Mouse (Mus musculus): Measurements from ENCODE around the gene Hrnr. TPM values are rescaled to one million over a fixed set of nuclear protein-coding genes. Genes with fewer than 3 reads are reported as not detected.

Hrnr gene
- not detected in 2 replicates for polyA plus RNA-seq (2015; fragmentation: Nextera tagmentation; extraction: Ambion mirVana)

- 90% methylated on average over 2 of the region's 2 CpGs for WGBS
- no peaks in the 10 kb centered on the region for H3K4me1 ChIP-seq (replicated peaks)
- H3K9me3 ChIP-seq = no peaks in the 10 kb centered on the region
- H3K9ac ChIP-seq (replicated peaks) = no peak within 1 kb of the TSS
- H3K36me3 ChIP-seq = no peaks in the 10 kb centered on the region
- H3K27ac ChIP-seq = no peak within 1 kb of the TSS
- no peak for ATAC-seq
- H3K4me2 ChIP-seq (replicated peaks) = no peak within 1 kb of the TSS
- H3K27me3 ChIP-seq = no peaks in the 10 kb centered on the region
- H3K4me3 ChIP-seq (replicated peaks) = no peak within 1 kb of the TSS
Observed at GRCm38 (mm10) chr3:93319449-93319848, at the start of gene Hrnr. Hrnr (plus strand) TSS chr3:93319749.

- no peak within 1 kb of the TSS for H3K4me2 ChIP-seq (replicated peaks)
- H3K9me3 ChIP-seq = no peaks in the 10 kb centered on the region
- H3K4me1 ChIP-seq (replicated peaks) = no peaks in the 10 kb centered on the region
- H3K9ac ChIP-seq (replicated peaks) = no peak within 1 kb of the TSS
- H3K36me3 ChIP-seq = no peaks in the 10 kb centered on the region
- H3K27me3 ChIP-seq = no peaks in the 10 kb centered on the region
- WGBS = 85% methylated on average over 2 of the region's 2 CpGs
- no peak for ATAC-seq
- H3K27ac ChIP-seq = no peak within 1 kb of the TSS
- H3K4me3 ChIP-seq (replicated peaks) = no peak within 1 kb of the TSS
Observed at GRCm38 (mm10) chr3:93273223-93273622, 46.3 kb upstream of the Hrnr start, which contains the start of gene Flg. Flg (plus strand) TSS chr3:93273523.

DNA sequence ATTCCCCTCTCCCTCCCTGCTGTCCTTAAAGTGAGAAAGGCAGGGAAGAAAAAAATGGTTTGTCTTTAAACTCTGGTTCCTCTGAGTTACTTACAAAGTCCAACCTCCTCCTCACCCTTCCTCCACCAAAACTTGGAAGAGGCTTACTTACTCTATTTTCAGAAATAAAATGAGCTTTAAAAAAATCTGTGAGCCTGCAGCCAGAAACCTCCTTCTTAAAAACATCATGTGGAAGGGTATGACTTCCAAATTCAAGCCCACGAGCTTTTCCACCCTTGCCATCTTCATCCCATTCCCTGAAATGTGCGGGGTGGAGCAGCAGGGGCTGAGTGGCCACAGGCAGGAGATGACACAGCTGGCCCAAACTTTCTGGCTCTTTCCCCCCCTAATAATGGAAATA is 22.0 kb upstream of the Hrnr start:
- ATAC-seq = no peak
- Histone ChIP-seq H3K4me2 (replicated peaks) (no peak overlapping the region), H3K9ac (replicated peaks) (no peak overlapping the region), H3K27me3 (no peaks in the 10 kb centered on the region), H3K4me1 (replicated peaks) (no peaks in the 10 kb centered on the region), H3K4me3 (replicated peaks) (no peak overlapping the region), H3K9me3 (no peaks in the 10 kb centered on the region), H3K27ac (no peak overlapping the region), H3K36me3 (no peaks in the 10 kb centered on the region)
- WGBS = 85% methylated on average over 2 of the region's 2 CpGs

DNA sequence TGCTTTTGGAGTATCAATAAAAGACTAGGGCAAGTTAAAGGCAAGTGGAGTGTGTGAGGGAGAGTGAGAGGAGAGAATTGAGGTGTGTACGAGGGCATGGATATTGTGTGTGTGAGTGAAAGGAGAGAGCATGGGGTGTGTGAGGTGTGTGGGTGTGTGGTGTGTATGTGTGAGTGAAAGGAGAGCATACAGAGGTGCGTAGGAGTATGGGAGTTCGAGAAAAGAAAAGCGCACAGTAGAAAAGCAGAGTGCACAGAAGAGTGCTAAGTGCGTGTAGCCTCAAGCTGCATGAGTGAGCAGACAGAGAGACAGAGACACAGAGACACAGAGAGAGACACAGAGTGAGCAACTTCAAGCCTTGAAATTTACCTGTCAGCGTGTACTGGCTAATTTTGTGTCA is 19.7 kb upstream of the Hrnr start:
- 90% methylated on average over 6 of the region's 6 CpGs for WGBS
- no peak overlapping the region for H3K4me2 ChIP-seq (replicated peaks)
- no peaks in the 10 kb centered on the region for H3K36me3 ChIP-seq
- H3K9ac ChIP-seq (replicated peaks) = no peak overlapping the region
- no peak overlapping the region for H3K4me3 ChIP-seq (replicated peaks)
- no peak overlapping the region for H3K27ac ChIP-seq
- no peaks in the 10 kb centered on the region for H3K4me1 ChIP-seq (replicated peaks)
- no peaks in the 10 kb centered on the region for H3K9me3 ChIP-seq
- no peak for ATAC-seq
- no peaks in the 10 kb centered on the region for H3K27me3 ChIP-seq

GRCm38 (mm10) chr3:93301896-93302295 is 17.7 kb upstream of the Hrnr start:
- H3K4me2 ChIP-seq (replicated peaks) = no peak overlapping the region
- ATAC-seq = no peak
- no peaks in the 10 kb centered on the region for H3K4me1 ChIP-seq (replicated peaks)
- H3K9ac ChIP-seq (replicated peaks) = no peak overlapping the region
- H3K27ac ChIP-seq = no peak overlapping the region
- H3K36me3 ChIP-seq = no peaks in the 10 kb centered on the region
- WGBS = 77% methylated on average over 3 of the region's 3 CpGs
- H3K9me3 ChIP-seq = no peaks in the 10 kb centered on the region
- no peak overlapping the region for H3K4me3 ChIP-seq (replicated peaks)
- no peaks in the 10 kb centered on the region for H3K27me3 ChIP-seq

DNA sequence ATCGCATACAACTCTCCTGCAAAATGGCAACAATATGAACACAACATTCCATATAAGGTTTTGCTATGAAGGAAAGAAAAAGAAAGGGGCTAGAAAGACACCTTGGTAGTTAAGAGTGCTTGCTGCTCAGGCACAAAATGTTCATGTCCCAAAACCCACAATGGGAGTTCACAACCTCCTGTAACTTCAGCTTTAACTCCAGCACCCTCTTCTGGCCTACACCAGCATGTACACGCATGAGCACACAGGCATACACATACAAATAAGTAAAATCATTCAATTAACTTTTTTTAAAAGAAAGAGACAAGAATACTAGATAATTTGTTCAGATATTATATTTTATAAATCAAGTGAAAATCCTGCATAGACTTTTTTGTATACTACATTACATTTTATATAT is 13.4 kb upstream of the Hrnr start:
- Histone ChIP-seq H3K9me3 (no peaks in the 10 kb centered on the region), H3K4me2 (replicated peaks) (no peak overlapping the region), H3K9ac (replicated peaks) (no peak overlapping the region), H3K27me3 (no peaks in the 10 kb centered on the region), H3K27ac (no peak overlapping the region), H3K36me3 (no peaks in the 10 kb centered on the region), H3K4me1 (replicated peaks) (no peaks in the 10 kb centered on the region), H3K4me3 (replicated peaks) (no peak overlapping the region)
- WGBS = 74% methylated on average over 2 of the region's 2 CpGs
- ATAC-seq = no peak

DNA sequence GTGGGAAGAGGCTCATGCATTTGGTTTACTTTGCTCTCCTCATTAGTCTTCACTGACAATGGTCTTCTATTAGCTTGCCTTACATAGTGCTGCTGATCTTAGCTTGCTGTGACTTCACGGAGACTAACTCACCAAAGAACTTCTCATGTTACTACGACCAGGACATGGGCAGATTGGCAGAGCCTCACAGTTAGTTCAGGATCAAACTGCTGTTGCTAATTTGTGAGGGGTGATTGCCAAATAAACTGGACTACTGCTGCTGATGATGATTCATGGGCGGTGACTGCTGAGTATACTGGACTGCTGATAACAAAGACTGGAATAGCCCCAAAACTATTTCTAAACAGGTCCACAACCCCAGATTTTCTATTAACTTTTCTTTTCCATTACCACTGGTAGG is 8.2 kb upstream of the Hrnr start:
- 80% methylated on average over 3 of the region's 3 CpGs for WGBS
- Histone ChIP-seq H3K4me1 (replicated peaks) (no peaks in the 10 kb centered on the region), H3K27ac (no peak overlapping the region)

GRCm38 (mm10) chr3:93314388-93314787 is 5.2 kb upstream of the Hrnr start:
- Histone ChIP-seq H3K36me3 (no peaks in the 10 kb centered on the region), H3K9ac (replicated peaks) (no peak overlapping the region), H3K4me3 (replicated peaks) (no peak overlapping the region), H3K27ac (no peak overlapping the region), H3K4me1 (replicated peaks) (no peaks in the 10 kb centered on the region), H3K4me2 (replicated peaks) (no peak overlapping the region), H3K27me3 (no peaks in the 10 kb centered on the region), H3K9me3 (no peaks in the 10 kb centered on the region)
- WGBS = 100% methylated on average over 1 of the region's 1 CpGs
- no peak for ATAC-seq

More for the DNA sequence above, 8.2 kb upstream of the Hrnr start:
- H3K4me2 ChIP-seq (replicated peaks) = no peak overlapping the region
- no peak overlapping the region for H3K4me3 ChIP-seq (replicated peaks)
- no peaks in the 10 kb centered on the region for H3K27me3 ChIP-seq
- ATAC-seq = no peak
- no peaks in the 10 kb centered on the region for H3K9me3 ChIP-seq
- no peak overlapping the region for H3K9ac ChIP-seq (replicated peaks)
- no peaks in the 10 kb centered on the region for H3K36me3 ChIP-seq

DNA sequence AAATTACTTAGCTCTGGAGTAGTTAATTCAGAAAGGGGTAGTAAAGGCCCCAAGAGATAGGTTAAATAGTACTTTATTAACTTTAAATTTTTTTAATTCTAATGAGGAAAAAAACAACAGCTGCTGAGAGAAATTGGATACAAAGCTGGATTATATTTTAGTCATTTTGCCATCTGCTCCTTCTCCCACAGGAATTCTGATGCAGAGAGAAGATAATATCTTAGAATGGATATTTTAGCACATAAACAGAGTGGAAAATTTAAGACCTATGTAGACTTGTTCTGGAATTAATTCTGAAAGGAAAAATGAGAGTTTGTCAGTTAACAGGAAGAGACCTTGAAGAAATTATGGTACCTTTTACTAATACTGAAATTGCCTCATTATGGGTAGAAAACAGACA is 18.2 kb downstream of the Hrnr start:
- H3K27me3 ChIP-seq = no peaks in the 10 kb centered on the region
- H3K9ac ChIP-seq (replicated peaks) = no peak overlapping the region
- no peak overlapping the region for H3K4me2 ChIP-seq (replicated peaks)
- H3K9me3 ChIP-seq = no peaks in the 10 kb centered on the region
- H3K27ac ChIP-seq = no peak overlapping the region
- H3K4me3 ChIP-seq (replicated peaks) = no peak overlapping the region
- H3K4me1 ChIP-seq (replicated peaks) = no peaks in the 10 kb centered on the region
- H3K36me3 ChIP-seq = no peaks in the 10 kb centered on the region
- ATAC-seq = no peak

- Histone ChIP-seq H3K9me3 (no peaks in the 10 kb centered on the region), H3K4me1 (replicated peaks) (no peaks in the 10 kb centered on the region), H3K27ac (no peak overlapping the region), H3K27me3 (no peaks in the 10 kb centered on the region), H3K4me2 (replicated peaks) (no peak overlapping the region), H3K36me3 (no peaks in the 10 kb centered on the region), H3K4me3 (replicated peaks) (no peak overlapping the region), H3K9ac (replicated peaks) (no peak overlapping the region)
- ATAC-seq = no peak
- WGBS = 90% methylated on average over 4 of the region's 4 CpGs
Observed at GRCm38 (mm10) chr3:93340021-93340420, 20.5 kb downstream of the Hrnr start.

GRCm38 (mm10) chr3:93346896-93347295 is 27.3 kb downstream of the Hrnr start:
- H3K27me3 ChIP-seq = no peaks in the 10 kb centered on the region
- no peaks in the 10 kb centered on the region for H3K4me1 ChIP-seq (replicated peaks)
- no peak overlapping the region for H3K27ac ChIP-seq
- 88% methylated on average over 2 of the region's 2 CpGs for WGBS
- no peak for ATAC-seq
- no peaks in the 10 kb centered on the region for H3K9me3 ChIP-seq
- no peak overlapping the region for H3K4me3 ChIP-seq (replicated peaks)
- no peak overlapping the region for H3K4me2 ChIP-seq (replicated peaks)
- H3K36me3 ChIP-seq = no peaks in the 10 kb centered on the region
- H3K9ac ChIP-seq (replicated peaks) = no peak overlapping the region

GRCm38 (mm10) chr3:93360045-93360444 is 40.5 kb downstream of the Hrnr start:
- H3K4me3 ChIP-seq (replicated peaks) = no peak overlapping the region
- H3K27ac ChIP-seq = no peak overlapping the region
- no peaks in the 10 kb centered on the region for H3K27me3 ChIP-seq
- 19% methylated on average over 7 of the region's 7 CpGs for WGBS
- no peak overlapping the region for H3K4me2 ChIP-seq (replicated peaks)
- H3K36me3 ChIP-seq = no peaks in the 10 kb centered on the region
- no peak for ATAC-seq
- H3K9me3 ChIP-seq = no peaks in the 10 kb centered on the region
- H3K4me1 ChIP-seq (replicated peaks) = no peaks in the 10 kb centered on the region; the same call in 1 of the 2 replicates
- H3K9ac ChIP-seq (replicated peaks) = no peak overlapping the region

DNA sequence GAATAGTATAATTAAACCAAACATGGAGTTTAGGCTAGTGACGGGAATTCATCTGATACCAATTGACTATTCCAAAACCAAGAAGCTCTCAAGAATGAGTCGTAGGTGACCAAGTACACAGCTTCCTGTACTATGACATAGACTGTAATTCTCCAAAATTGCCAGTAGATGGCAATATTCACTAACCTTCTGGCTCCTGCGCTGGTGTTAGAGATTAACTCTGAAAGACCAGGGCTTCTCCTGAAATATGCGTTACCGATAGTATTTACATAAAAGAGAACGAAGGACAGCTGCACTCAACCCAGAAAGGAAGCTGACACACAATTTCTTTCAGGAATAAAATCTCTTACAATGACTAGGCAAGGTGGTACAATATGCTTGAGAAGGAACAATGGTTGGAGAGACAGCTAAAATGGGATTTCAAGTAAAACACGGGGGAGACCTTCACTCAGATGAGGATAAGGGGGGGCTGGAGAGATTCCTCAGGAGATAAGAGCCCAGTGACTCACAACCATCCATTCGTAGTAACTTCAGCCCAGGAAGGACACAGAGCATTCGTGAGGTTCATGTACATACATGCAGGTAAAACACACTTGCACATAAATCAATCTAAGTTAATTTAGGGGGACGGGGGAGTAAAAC is 42.5 kb downstream of the Hrnr start:
- H3K4me3 ChIP-seq (replicated peaks) = peak overlapping the region; percentile 16
- H3K27me3 ChIP-seq = no peaks in the 10 kb centered on the region
- H3K4me2 ChIP-seq (replicated peaks) = peak overlapping the region; percentile 43
- peak; percentile 92 for ATAC-seq
- no peak overlapping the region for H3K27ac ChIP-seq
- no peaks in the 10 kb centered on the region for H3K9me3 ChIP-seq
- WGBS = 10% methylated on average over 10 of the region's 10 CpGs
- no peaks in the 10 kb centered on the region for H3K36me3 ChIP-seq
- H3K4me1 ChIP-seq (replicated peaks) = no peaks in the 10 kb centered on the region; the same call in 1 of the 2 replicates
- no peak overlapping the region for H3K9ac ChIP-seq (replicated peaks)

Data from midbrain, embryonic 13.5 days (tissue).